Mouse (Mus musculus) splenic B cell, adult 2 months (primary cell): ENCODE measurements around the gene Acsl5.

Experiments used
- DNase-seq: peaks from one replicate; pipeline ENCODE4 v3.0.0-alpha.2; 2011; ENCODE audit warnings: low read depth, low spot score
- H3K27me3 ChIP-seq: 2 replicates; pipeline ENCODE4 v1.6.1; 2012; ENCODE audit warnings: mild to moderate bottlenecking, low read length, moderate library complexity, mixed read lengths; ENCODE audit not compliant: control insufficient read depth, poor library complexity, insufficient read depth, severe bottlenecking
- H3K36me3 ChIP-seq: 2 replicates; pipeline ENCODE4 v1.6.1; 2012; ENCODE audit warnings: mild to moderate bottlenecking, low read length, moderate library complexity, mixed read lengths; ENCODE audit not compliant: control insufficient read depth, poor library complexity, insufficient read depth, severe bottlenecking

The Acsl5 gene

DNA sequence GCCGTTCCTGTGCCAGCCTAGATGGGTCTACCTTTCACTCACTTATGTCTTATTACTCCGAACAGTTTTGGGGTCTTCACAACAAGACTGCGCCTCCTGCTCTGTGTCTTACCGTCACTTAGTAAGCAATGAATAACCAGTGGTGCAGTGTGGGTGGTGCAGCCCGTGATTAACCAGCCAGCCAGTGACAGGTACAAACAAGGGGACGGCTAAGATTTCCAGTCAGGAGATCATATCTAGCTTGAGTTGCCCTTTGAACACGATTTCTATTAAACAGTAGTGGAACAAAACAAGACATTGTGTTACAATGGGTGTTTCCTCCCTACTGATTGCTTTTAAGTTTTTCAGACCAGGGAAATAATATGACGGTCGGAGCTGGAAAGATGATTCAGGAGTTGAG, 91.5 kb downstream of the Acsl5 start:
- H3K36me3 ChIP-seq, result 0 out of 2 replicates have a peak, but pooled peaks cover 1% of the 10 kb centered on the region
- DNase-seq, result no peak
- H3K27me3 ChIP-seq, result no peaks in the 10 kb centered on the region
